Mouse (Mus musculus) forebrain, embryonic 12.5 days (tissue): ENCODE results near the gene Olfr1507. TPM values are rescaled to one million over a fixed set of nuclear protein-coding genes. Genes with fewer than 3 reads are reported as not detected.

Source experiments
- ATAC-seq: fragments of 200-750 bp; cut with Nextera tagmentation; 2 replicates; pipeline ENCODE4 v1.8.0; 2017; ENCODE audit warnings: moderate TSS enrichment; ENCODE audit not compliant: low FRiP score
- H3K27ac ChIP-seq: fragments of 300-500 bp; sonication (generic); 2 replicates; pipeline ENCODE4 v1.5.1; 2016; ENCODE audit warnings: mild to moderate bottlenecking
- H3K27me3 ChIP-seq: fragments of 300-500 bp; sonication (generic); 2 replicates; pipeline ENCODE4 v1.6.1; 2016; ENCODE audit warnings: mild to moderate bottlenecking
- H3K36me3 ChIP-seq: fragments of 300-500 bp; sonication (generic); replicated peaks from 2 replicates; pipeline ENCODE4 v1.6.1; 2016; ENCODE audit warnings: mild to moderate bottlenecking
- H3K4me1 ChIP-seq: fragments of 300-500 bp; sonication (generic); 2 replicates; pipeline ENCODE4 v1.6.1; 2016
- H3K4me2 ChIP-seq: fragments of 300-500 bp; sonication (generic); 2 replicates; pipeline ENCODE4 v1.6.1; 2016; ENCODE audit warnings: mild to moderate bottlenecking, moderate library complexity
- H3K4me3 ChIP-seq: fragments of 300-500 bp; sonication (generic); replicated peaks from 2 replicates; pipeline ENCODE4 v1.5.1; 2016; ENCODE audit warnings: mild to moderate bottlenecking
- H3K9ac ChIP-seq: fragments of 300-500 bp; sonication (generic); 2 replicates; pipeline ENCODE4 v1.6.1; 2016; ENCODE audit warnings: mild to moderate bottlenecking
- H3K9me3 ChIP-seq: fragments of 300-500 bp; sonication (generic); 2 replicates; pipeline ENCODE4 v1.6.1; 2016
- WGBS: fragments of 180-500 bp; shearing (Covaris S2); methylation state at CpG from one replicate; pipeline ENCODE4 v1.1.7; 2016; 5-methylcytosine and 5-hydroxymethylcytosine counted together
- polyA plus RNA-seq: library from polyadenylated mRNA; unstranded; fragments of >200 nt; fragmentation: Nextera tagmentation; extraction: Ambion mirVana; gene quantifications from 2 replicates; pipeline ENCODE4 v1.2.1, GENCODE M21; 2016

Olfr1507 gene
- not detected in 2 replicates for polyA plus RNA-seq

- WGBS = 86% methylated on average over 4 of the region's 4 CpGs
- Histone ChIP-seq H3K9ac (no peak within 1 kb of the TSS), H3K27ac (no peak within 1 kb of the TSS), H3K4me2 (no peak within 1 kb of the TSS), H3K27me3 (no peaks in the 10 kb centered on the region), H3K4me1 (no peaks in the 10 kb centered on the region), H3K9me3 (no peaks in the 10 kb centered on the region), H3K36me3 (no peaks in the 10 kb centered on the region), H3K4me3 (no peak within 1 kb of the TSS)
- ATAC-seq = no peak
These were observed at the start of gene Olfr1507 for GRCm38 (mm10) chr14:52495516-52495915. Gene Olfr1507, minus strand, starts transcription at chr14:52495749.

GRCm38 (mm10) chr14:52533336-52533735 lies 37.8 kb upstream of the Olfr1507 start:
- 89% methylated on average over 1 of the region's 1 CpGs for WGBS
- no peaks in the 10 kb centered on the region for H3K36me3 ChIP-seq
- no peaks in the 10 kb centered on the region for H3K4me1 ChIP-seq

GRCm38 (mm10) chr14:52524952-52525351 lies 29.4 kb upstream of the Olfr1507 start:
- Histone ChIP-seq H3K27ac (no peak overlapping the region), H3K4me2 (no peak overlapping the region), H3K27me3 (no peaks in the 10 kb centered on the region), H3K9me3 (0 out of 2 replicates have a peak, but pooled peaks cover 5% of the 10 kb centered on the region), H3K4me3 (no peak overlapping the region), H3K4me1 (no peaks in the 10 kb centered on the region), H3K36me3 (no peaks in the 10 kb centered on the region), H3K9ac (no peak overlapping the region)
- WGBS = 77% methylated on average over 1 of the region's 1 CpGs
- no peak for ATAC-seq

More at GRCm38 (mm10) chr14:52533336-52533735, 37.8 kb upstream of the Olfr1507 start:
- no peak overlapping the region for H3K9ac ChIP-seq
- H3K27me3 ChIP-seq = no peaks in the 10 kb centered on the region
- H3K27ac ChIP-seq = no peak overlapping the region
- H3K4me3 ChIP-seq = no peak overlapping the region
- H3K9me3 ChIP-seq = peaks cover 6% of the 10 kb centered on the region; the same call in 1 of the 2 replicates
- no peak for ATAC-seq
- H3K4me2 ChIP-seq = no peak overlapping the region

DNA sequence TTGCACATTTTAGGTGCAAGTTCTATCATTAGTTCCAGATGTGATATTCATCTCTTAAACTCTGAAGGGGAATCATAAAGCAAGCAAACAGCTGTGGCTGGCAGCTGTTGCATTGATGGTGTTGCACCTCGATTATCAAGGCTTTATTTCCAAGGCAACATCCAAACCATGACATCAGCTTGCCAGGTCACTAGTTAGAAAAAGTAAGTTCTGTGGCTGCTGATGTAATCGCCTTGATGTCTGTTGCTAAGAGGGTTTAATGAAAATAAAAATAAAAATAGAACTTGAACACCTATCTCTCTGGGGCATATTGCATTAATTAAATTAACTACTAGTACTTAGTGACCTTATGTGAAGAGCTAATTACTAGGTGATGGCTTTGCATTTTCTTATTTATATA lies 28.2 kb downstream of the Olfr1507 start, which contains the start of gene Olfr1508:
Gene Olfr1508, minus strand, starts transcription at position 101 of the 400 bp plus-strand sequence.
- Histone ChIP-seq H3K4me3 (no peak within 1 kb of the TSS), H3K4me1 (no peaks in the 10 kb centered on the region), H3K9me3 (no peaks in the 10 kb centered on the region), H3K27me3 (no peaks in the 10 kb centered on the region), H3K9ac (no peak within 1 kb of the TSS), H3K27ac (no peak within 1 kb of the TSS), H3K4me2 (no peak within 1 kb of the TSS), H3K36me3 (no peaks in the 10 kb centered on the region)
- ATAC-seq = no peak
- WGBS = 81% methylated on average over 2 of the region's 2 CpGs

DNA sequence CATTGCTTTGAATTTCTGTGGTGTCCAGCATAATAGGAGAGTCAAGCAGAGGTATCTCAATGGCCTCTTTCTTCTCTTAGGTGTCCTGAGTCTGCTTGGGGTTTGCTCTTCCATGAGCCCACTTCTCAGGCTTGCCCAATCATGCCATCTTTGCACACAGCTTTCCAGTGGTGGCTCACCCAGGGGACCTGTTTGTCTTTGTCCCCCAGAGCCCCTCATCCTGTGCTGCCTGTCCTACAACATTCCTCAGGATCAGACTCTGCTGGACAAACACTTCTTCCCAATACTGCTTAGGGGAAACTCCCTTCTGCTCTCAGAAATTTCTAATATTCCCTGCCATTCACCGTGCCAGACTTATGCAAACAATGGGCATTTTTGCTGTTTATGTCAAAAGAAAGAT lies 29.8 kb downstream of the Olfr1507 start:
- 87% methylated on average over 1 of the region's 1 CpGs for WGBS
- Histone ChIP-seq H3K27me3 (no peaks in the 10 kb centered on the region), H3K4me2 (no peak overlapping the region), H3K27ac (no peak overlapping the region), H3K4me3 (no peak overlapping the region), H3K36me3 (no peaks in the 10 kb centered on the region), H3K4me1 (no peaks in the 10 kb centered on the region), H3K9ac (no peak overlapping the region), H3K9me3 (no peaks in the 10 kb centered on the region)
- no peak for ATAC-seq

DNA sequence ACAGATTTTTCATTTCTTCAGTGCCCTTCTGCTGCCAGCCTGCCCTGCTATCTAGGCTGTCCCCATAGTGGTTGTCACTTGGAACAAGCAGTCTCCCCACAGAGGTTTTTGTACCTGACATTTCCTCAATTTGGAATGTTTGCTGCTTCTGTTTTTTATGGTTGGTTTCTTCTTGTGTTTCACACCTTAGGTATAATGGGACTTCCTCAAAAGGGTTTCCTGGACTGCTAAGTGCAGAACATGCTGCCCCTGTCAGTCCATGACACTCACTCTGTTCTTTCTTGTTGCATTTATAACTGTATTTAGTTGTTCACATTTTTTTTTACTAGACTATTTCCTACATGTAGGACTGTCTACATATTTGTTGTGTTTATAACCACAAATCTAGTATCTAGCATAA lies 33.6 kb downstream of the Olfr1507 start:
- 0 out of 2 replicates have a peak, but pooled peaks cover 2% of the 10 kb centered on the region for H3K9me3 ChIP-seq
- H3K36me3 ChIP-seq = no peaks in the 10 kb centered on the region
- no peak for ATAC-seq
- no peak overlapping the region for H3K9ac ChIP-seq
- no peak overlapping the region for H3K27ac ChIP-seq
- no peaks in the 10 kb centered on the region for H3K4me1 ChIP-seq
- H3K4me2 ChIP-seq = no peak overlapping the region
- no peak overlapping the region for H3K4me3 ChIP-seq
- no peaks in the 10 kb centered on the region for H3K27me3 ChIP-seq

- WGBS = 93% methylated on average over 8 of the region's 8 CpGs
- H3K27ac ChIP-seq = no peak overlapping the region
- H3K27me3 ChIP-seq = no peaks in the 10 kb centered on the region
- no peaks in the 10 kb centered on the region for H3K36me3 ChIP-seq
- no peak overlapping the region for H3K9ac ChIP-seq
- ATAC-seq = no peak
- H3K4me3 ChIP-seq = no peak overlapping the region
- H3K4me1 ChIP-seq = no peaks in the 10 kb centered on the region
- no peaks in the 10 kb centered on the region for H3K9me3 ChIP-seq
- H3K4me2 ChIP-seq = no peak overlapping the region
These were observed 44.4 kb downstream of the Olfr1507 start for GRCm38 (mm10) chr14:52451138-52451537.

DNA sequence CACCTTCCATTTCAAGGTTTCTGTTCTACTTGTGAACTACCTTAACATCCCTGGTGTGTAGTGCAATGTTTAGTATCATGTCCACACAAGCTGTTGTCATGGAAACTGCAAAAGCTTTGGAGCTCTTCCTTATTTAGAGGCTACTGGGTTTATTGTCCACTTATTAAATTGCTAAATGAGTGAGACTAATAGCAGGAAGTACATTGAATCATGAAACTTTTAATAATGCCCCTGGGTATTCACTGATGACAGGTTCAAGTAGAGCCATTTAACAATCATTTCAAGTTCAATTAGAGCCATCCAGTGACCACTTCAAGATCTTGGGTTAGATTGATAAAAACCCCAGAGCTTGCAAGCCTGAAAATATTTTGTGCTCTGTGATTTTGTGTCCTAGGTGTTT lies 52.9 kb downstream of the Olfr1507 start, which contains the start of gene Olfr1509:
Gene Olfr1509, plus strand, starts transcription at position 301 of the 400 bp plus-strand sequence.
- H3K4me1 ChIP-seq = no peaks in the 10 kb centered on the region
- no peaks in the 10 kb centered on the region for H3K27me3 ChIP-seq
- ATAC-seq = no peak
- no peak within 1 kb of the TSS for H3K4me2 ChIP-seq
- no peaks in the 10 kb centered on the region for H3K9me3 ChIP-seq
- no peak within 1 kb of the TSS for H3K9ac ChIP-seq
- no peak within 1 kb of the TSS for H3K27ac ChIP-seq
- H3K36me3 ChIP-seq = no peaks in the 10 kb centered on the region
- H3K4me3 ChIP-seq = no peak within 1 kb of the TSS

Other genes starting within 250 kb of the Olfr1507 start
- gene Chd8, start 238.0 kb downstream of the Olfr1507 start, polyA plus RNA-seq = 57.8 and 65.9 TPM in 2 replicates
- 52.4 and 58.5 TPM in 2 replicates for gene Tox4, start 216.6 kb downstream of the Olfr1507 start, polyA plus RNA-seq
- gene Rab2b, start 216.2 kb downstream of the Olfr1507 start, polyA plus RNA-seq = 30.6 and 35.2 TPM in 2 replicates
- 54.8 and 56.4 TPM in 2 replicates for gene Mettl3, start 190.6 kb downstream of the Olfr1507 start, polyA plus RNA-seq
- 66.2 and 72.4 TPM in 2 replicates for gene Sall2, start 167.0 kb downstream of the Olfr1507 start, polyA plus RNA-seq
- not detected in 2 replicates for gene Olfr1513, start 139.3 kb downstream of the Olfr1507 start, polyA plus RNA-seq
- gene Olfr1512, start 116.6 kb downstream of the Olfr1507 start, polyA plus RNA-seq = 0.14 TPM in 1 of 2 replicates, not detected in the other
- not detected in 2 replicates for gene Olfr1511, start 98.4 kb downstream of the Olfr1507 start, polyA plus RNA-seq
- gene Olfr1510, start 81.4 kb downstream of the Olfr1507 start, polyA plus RNA-seq = not detected in 2 replicates
- not detected in 2 replicates for gene Olfr1509, start 52.8 kb downstream of the Olfr1507 start, polyA plus RNA-seq
- not detected in 2 replicates for gene Olfr1508, start 28.3 kb downstream of the Olfr1507 start, polyA plus RNA-seq